Mouse (Mus musculus): ENCODE data around the gene Fto.

Gene Fto

GRCm38 (mm10) chr8:91460965-91461364, 147.6 kb downstream of the Fto start:
- DNase-seq = no peak

- DNase-seq = no peak
These were observed 150.4 kb downstream of the Fto start for GRCm38 (mm10) chr8:91463757-91464156.

GRCm38 (mm10) chr8:91467463-91467862, 154.1 kb downstream of the Fto start:
- no peak for DNase-seq

- DNase-seq = no peak
These were observed 154.7 kb downstream of the Fto start for GRCm38 (mm10) chr8:91467881-91468534.

- DNase-seq = no peak
These were observed 156.1 kb downstream of the Fto start for GRCm38 (mm10) chr8:91469441-91469840.

DNA sequence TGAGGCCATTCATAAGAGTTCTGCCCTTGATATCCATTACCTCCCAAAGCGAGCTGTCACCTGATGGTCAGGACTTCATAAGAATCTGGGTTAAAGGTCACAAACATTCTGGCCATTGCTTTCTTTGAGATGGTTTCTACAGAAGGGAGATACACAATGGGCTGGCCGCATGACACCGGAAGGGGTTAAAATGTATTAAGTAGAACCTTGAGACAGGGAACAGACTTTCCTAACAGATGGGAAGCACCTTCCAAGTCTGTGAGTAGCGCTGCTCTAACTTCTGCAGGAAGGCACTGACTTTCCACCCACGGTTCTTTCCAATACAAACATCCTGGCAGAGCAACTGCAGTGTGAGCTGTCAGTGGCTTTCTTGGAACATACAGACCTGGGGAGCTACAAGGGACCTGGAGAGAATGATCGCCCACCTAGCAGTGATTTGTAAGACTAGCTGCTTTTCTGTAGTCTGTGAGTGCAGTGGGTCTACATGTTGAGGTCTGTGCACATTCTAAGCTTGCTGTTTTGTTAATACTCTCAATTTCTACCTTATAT, 161.5 kb downstream of the Fto start:
- no peak for DNase-seq

- DNase-seq = no peak
These were observed 163.7 kb downstream of the Fto start for GRCm38 (mm10) chr8:91476988-91477387.

GRCm38 (mm10) chr8:91477471-91477870, 164.1 kb downstream of the Fto start:
- no peak for DNase-seq

DNA sequence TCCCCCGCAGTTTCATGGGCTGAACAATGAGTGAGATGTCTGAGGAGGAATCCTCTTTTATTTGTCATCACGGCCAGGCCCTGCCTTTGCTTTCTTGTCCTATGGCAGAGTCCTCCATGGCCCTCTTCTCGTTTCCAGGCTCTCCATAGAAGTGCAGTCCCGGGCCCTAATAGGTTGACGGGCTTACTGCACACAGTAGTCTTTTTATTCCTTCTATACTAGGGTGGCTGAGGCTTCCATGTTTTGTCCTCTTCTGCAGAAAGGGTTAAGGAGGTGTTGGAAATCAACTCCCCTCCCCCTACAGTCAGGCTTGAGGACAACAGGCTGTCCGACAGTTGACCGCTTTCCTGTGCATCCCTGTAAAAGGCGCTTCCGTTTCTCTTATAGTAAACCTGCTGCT, 169.2 kb downstream of the Fto start:
- DNase-seq = no peak

- no peak for DNase-seq
These were observed 173.1 kb downstream of the Fto start for GRCm38 (mm10) chr8:91486394-91486793.

- DNase-seq = no peak
These were observed 174.1 kb downstream of the Fto start for GRCm38 (mm10) chr8:91487456-91487855.

DNA sequence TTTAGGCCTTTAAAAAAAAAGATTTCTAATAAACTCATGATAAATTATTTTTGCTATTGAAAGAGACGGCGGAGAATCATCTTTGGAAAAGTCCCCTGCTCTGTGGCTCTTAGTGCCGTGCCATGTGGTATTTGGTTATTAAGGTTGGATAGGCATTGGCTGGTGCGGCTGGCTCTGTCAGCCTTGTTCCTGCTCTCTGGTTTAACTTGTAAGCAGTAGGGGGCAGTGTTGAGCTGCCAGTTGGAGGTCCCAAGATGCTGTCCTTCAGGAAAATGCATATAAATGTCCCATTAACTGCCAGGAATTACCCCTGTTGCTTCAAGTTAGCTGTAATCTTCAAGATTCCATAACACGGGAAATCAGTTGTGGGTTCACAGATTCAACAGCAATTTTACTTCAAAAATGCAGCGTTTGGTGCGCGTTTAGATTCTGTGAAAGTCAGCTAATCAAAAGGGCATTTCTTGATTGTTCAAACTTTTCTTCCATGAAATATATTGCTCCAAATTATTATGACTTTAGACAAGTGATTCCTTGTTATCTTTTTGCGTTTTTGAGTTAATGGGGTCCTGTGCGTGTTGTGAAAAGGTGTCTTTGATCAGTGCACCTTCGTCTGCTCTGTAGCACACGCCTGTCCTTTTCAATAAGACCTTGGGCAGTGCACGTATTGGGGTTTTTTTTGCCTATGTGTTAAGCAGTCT, 174.9 kb downstream of the Fto start:
- DNase-seq = peak; percentile 49

DNA sequence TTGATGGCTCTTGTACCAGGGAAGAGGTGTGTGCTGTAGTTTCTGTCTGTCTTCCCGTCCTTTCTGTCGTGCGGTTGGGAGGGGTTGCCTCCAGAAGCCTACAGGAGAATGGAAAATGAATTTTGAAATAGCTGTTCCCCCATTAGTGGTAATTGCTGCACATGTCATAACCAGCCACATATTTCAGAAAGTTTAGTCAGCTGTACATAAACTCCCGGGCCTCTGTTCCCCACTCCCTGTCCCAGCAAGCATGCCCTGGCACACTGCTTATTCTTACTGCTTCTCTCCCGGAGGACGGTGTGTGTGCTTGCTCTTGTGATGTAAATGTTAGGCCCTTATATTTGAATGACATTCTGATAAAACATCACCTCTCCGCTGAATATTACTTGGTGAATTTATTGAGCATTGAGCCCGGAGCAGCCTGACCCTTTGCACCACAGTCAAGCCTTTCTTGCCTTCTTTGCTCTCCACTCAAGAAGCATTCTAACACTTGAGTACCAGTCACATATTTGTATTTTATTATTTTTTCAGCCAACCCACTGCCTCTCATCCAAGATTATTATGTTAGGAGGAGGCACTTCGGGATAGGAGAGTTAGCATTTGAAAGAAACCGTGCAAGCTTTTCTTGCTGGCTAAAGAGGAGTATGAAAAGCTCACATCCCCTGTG, 175.6 kb downstream of the Fto start:
- DNase-seq = no peak

- no peak for DNase-seq
These were observed 176.7 kb downstream of the Fto start for GRCm38 (mm10) chr8:91490065-91490464.

DNA sequence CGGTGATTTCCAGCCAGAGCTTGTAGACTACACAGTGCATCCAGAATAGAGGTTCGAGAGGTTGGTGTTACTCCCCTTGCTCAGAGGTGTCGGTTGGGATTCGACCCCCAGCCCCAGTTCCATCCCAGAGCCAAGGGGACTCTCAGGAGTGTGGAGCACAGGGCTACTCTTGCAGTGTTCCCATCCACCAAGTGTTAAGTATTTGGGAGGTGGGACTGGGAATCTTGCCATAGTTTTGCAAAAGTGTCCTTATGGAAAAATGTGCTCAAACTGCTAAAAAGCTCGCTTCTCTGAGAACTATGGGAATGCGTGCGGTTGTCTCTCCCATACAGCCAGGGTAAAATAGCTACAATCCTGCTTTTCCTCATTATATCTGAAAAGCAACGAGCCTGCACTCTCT, 180.0 kb downstream of the Fto start:
- no peak for DNase-seq

GRCm38 (mm10) chr8:91494501-91495259, 181.4 kb downstream of the Fto start:
- no peak for DNase-seq

GRCm38 (mm10) chr8:91495260-91495601, 181.9 kb downstream of the Fto start:
- no peak for DNase-seq

DNA sequence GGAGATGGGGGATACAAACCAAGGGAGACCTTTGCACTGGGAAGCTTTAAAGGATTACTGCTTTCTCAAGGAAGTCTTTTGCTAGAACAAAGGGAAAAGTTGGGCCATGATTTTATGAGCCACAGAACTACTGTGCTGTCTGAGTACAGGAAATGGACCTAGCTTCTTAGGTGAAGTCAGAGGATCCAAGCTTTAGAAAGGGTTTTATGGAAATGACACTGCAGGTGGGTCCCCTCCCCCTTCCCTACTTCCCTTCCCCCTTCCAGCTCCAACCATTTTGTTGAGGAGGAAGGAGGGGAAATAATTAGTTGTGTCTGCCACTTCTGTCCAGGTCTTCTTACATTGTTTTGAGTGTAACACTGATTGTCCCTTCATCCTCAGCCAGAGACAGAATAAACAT, 182.7 kb downstream of the Fto start:
- DNase-seq = no peak

DNA sequence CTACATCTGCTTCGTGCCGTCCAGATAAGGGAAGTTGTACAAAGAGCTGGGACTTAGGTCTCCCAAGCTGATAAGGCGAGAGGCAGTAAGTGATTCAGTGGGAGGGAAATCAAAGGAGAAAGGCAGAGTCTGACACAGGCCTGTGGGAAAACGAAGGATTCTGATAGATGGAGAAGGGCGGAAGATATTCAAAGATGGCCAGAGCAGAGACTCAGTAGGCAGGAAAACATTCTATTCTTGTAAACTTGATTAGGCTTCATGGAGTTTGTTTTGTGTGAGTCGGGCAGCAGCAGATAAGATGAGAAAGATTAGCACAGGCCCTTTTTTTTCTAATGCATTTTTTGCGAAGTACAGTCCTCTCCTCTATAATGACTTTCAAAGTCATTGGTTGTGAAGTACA, 183.6 kb downstream of the Fto start:
- DNase-seq = no peak

DNA sequence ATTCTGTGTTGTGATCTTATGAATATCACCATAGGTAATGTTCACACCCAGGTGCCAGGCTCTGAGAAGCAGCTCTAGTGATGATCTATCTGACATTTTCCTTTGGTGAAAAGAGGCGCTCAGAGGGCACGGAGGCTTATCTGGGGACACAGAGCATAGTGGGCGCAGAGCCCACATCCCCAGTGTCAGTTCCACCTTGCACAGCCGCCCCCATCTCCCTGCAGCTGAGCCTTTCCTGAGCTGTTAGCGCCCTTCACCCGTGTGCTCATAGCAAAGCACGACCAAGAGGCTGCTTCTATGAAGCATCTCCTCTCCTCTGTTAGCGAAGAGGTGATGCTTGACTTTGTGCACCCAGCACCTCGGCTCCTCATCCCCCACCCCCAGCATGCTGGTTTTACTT, 185.3 kb downstream of the Fto start:
- no peak for DNase-seq

DNA sequence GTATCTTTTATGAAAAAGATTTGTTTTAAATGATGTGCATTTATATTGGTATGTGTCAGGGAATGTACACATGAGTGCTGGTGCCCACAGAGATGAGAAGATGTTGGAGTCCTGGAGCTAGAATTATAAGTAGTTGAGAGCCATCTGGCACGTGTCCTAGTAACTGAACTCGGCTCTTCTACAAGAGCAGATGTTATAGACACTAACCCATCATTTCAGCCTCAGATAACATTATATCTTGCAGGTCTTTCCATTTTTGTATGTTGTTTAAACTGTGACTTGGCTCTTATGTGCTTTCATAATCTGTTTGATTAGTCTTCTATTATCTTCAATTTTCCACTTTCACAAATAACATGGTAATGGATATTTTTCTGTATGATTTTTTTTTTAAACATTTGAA, 186.0 kb downstream of the Fto start:
- DNase-seq = no peak

- no peak for DNase-seq
These were observed 188.8 kb downstream of the Fto start for GRCm38 (mm10) chr8:91501960-91502600.

- no peak for DNase-seq
These were observed 189.5 kb downstream of the Fto start for GRCm38 (mm10) chr8:91502791-91503190.

Data from kidney, adult 11 months (tissue).